Mouse (Mus musculus) lung, embryonic 14.5 days (tissue): ENCODE measurements around the gene Idh3a. TPM values are rescaled to one million over a fixed set of nuclear protein-coding genes. Genes with fewer than 3 reads are reported as not detected.

Experiments
- ATAC-seq: fragments of 200-750 bp; cut with Nextera tagmentation; 2 replicates; pipeline ENCODE4 v1.8.0; 2017; ENCODE audit warnings: mild to moderate bottlenecking, moderate TSS enrichment, moderate library complexity; ENCODE audit not compliant: insufficient read depth
- DNase-seq: peaks from one replicate; pipeline ENCODE4 v3.0.0-alpha.2; 2015
- H3K27ac ChIP-seq: fragments of 300-500 bp; sonication (generic); 2 replicates; pipeline ENCODE4 v1.5.1; 2014; ENCODE audit warnings: low read depth, mild to moderate bottlenecking, moderate library complexity
- H3K27me3 ChIP-seq: fragments of 300-500 bp; sonication (generic); 2 replicates; pipeline ENCODE4 v1.6.1; 2014; ENCODE audit warnings: low read length, control low read depth; ENCODE audit not compliant: insufficient read depth
- H3K36me3 ChIP-seq: fragments of 300-500 bp; sonication (generic); 2 replicates; pipeline ENCODE4 v1.6.1; 2014; ENCODE audit warnings: control low read depth; ENCODE audit not compliant: insufficient read depth
- H3K4me1 ChIP-seq: fragments of 300-500 bp; sonication (generic); 2 replicates; pipeline ENCODE4 v1.6.1; 2014; ENCODE audit warnings: antibody characterized with exemption, control low read depth; ENCODE audit not compliant: insufficient read depth
- H3K4me2 ChIP-seq: fragments of 300-500 bp; sonication (generic); 2 replicates; pipeline ENCODE4 v1.6.1; 2014; ENCODE audit warnings: mild to moderate bottlenecking
- H3K4me3 ChIP-seq: fragments of 300-500 bp; sonication (generic); 2 replicates; pipeline ENCODE4 v1.5.1; 2014; ENCODE audit warnings: low read depth, low read length
- H3K9ac ChIP-seq: fragments of 300-500 bp; sonication (generic); 2 replicates; pipeline ENCODE4 v1.6.1; 2014
- H3K9me3 ChIP-seq: fragments of 300-500 bp; sonication (generic); 2 replicates; pipeline ENCODE4 v1.6.1; 2016; ENCODE audit warnings: low read depth, low read length, control low read depth
- CTCF ChIP-seq: IDR thresholded peaks from 2 replicates; pipeline ENCODE4 v1.5.1; 2016; ENCODE audit warnings: antibody characterized with exemption, low read depth
- WGBS: fragments of 180-500 bp; shearing (Covaris S2); extraction: QIAGEN DNeasy Blood & Tissue Kit; methylation state at CpG from one replicate; pipeline ENCODE4 v1.1.7; 2014; 5-methylcytosine and 5-hydroxymethylcytosine counted together
- polyA plus RNA-seq: library from polyadenylated mRNA; unstranded; fragments of >200 nt; fragmentation: Nextera tagmentation; extraction: Ambion mirVana; gene quantifications from 2 replicates; pipeline ENCODE4 v1.2.1, GENCODE M21; 2014

Gene Idh3a
- polyA plus RNA-seq, 1 experiment from 2014 or later: 106 TPM

GRCm38 (mm10) chr9:54612781-54613191, 26.7 kb downstream of the Idh3a start:
- no peaks in the 10 kb centered on the region for H3K27me3 ChIP-seq
- no peak for TF ChIP-seq CTCF
- H3K4me1 ChIP-seq: no peaks in the 10 kb centered on the region
- H3K9me3 ChIP-seq: no peaks in the 10 kb centered on the region
- ATAC-seq (no peak), DNase-seq (no peak)
- 75% methylated on average over 5 of the region's 5 CpGs for WGBS
- no peak overlapping the region for H3K4me2 ChIP-seq
- H3K9ac ChIP-seq: no peak overlapping the region
- H3K4me3 ChIP-seq: no peak overlapping the region
- no peak overlapping the region for H3K27ac ChIP-seq
- H3K36me3 ChIP-seq: no peaks in the 10 kb centered on the region

- Histone ChIP-seq H3K36me3 (no peaks in the 10 kb centered on the region), H3K27me3 (no peaks in the 10 kb centered on the region), H3K9ac (no peak overlapping the region), H3K27ac (no peak overlapping the region), H3K4me2 (no peak overlapping the region), H3K4me3 (no peak overlapping the region), H3K9me3 (no peaks in the 10 kb centered on the region), H3K4me1 (no peaks in the 10 kb centered on the region)
- DNase-seq: peak; percentile 81
- peak; percentile 80 for TF ChIP-seq CTCF
- WGBS: 34% methylated on average over 13 of the region's 13 CpGs
- ATAC-seq: peak; percentile 70
These were observed 28.2 kb downstream of the Idh3a start for GRCm38 (mm10) chr9:54614182-54614850.

- Histone ChIP-seq H3K9me3 (no peaks in the 10 kb centered on the region), H3K9ac (no peak overlapping the region), H3K4me2 (no peak overlapping the region), H3K27ac (no peak overlapping the region), H3K36me3 (no peaks in the 10 kb centered on the region), H3K4me3 (no peak overlapping the region), H3K27me3 (no peaks in the 10 kb centered on the region), H3K4me1 (no peaks in the 10 kb centered on the region)
- DNase-seq (no peak), ATAC-seq (no peak)
- WGBS: 90% methylated on average over 5 of the region's 5 CpGs
- TF ChIP-seq CTCF: no peak
These were observed 41.1 kb downstream of the Idh3a start for GRCm38 (mm10) chr9:54627240-54627639.

- H3K36me3 ChIP-seq: no peaks in the 10 kb centered on the region
- ATAC-seq: no peak
- DNase-seq: peak; percentile 11
- H3K4me3 ChIP-seq: no peak overlapping the region
- no peak overlapping the region for H3K27ac ChIP-seq
- H3K27me3 ChIP-seq: no peaks in the 10 kb centered on the region
- H3K4me2 ChIP-seq: no peak overlapping the region
- no peaks in the 10 kb centered on the region for H3K4me1 ChIP-seq
- H3K9ac ChIP-seq: no peak overlapping the region
- 86% methylated on average over 4 of the region's 4 CpGs for WGBS
- H3K9me3 ChIP-seq: no peaks in the 10 kb centered on the region
- TF ChIP-seq CTCF: no peak
These were observed 42.6 kb downstream of the Idh3a start for GRCm38 (mm10) chr9:54628752-54629151.

- no peak for TF ChIP-seq CTCF
- H3K4me2 ChIP-seq: no peak overlapping the region
- no peak overlapping the region for H3K9ac ChIP-seq
- no peak for ATAC-seq
- H3K4me3 ChIP-seq: no peak overlapping the region
- 81% methylated on average over 5 of the region's 5 CpGs for WGBS
- H3K36me3 ChIP-seq: no peaks in the 10 kb centered on the region
- H3K9me3 ChIP-seq: no peaks in the 10 kb centered on the region
- no peak overlapping the region for H3K27ac ChIP-seq
- DNase-seq: no peak
- no peaks in the 10 kb centered on the region for H3K4me1 ChIP-seq
- H3K27me3 ChIP-seq: no peaks in the 10 kb centered on the region
These were observed 43.6 kb downstream of the Idh3a start for GRCm38 (mm10) chr9:54629613-54630261.

GRCm38 (mm10) chr9:54630905-54631304, 44.8 kb downstream of the Idh3a start:
- 0 out of 2 replicates have a peak, but pooled peaks have one; percentile 18 for TF ChIP-seq CTCF
- Histone ChIP-seq H3K9me3 (no peaks in the 10 kb centered on the region), H3K27ac (no peak overlapping the region), H3K4me2 (no peak overlapping the region), H3K27me3 (no peaks in the 10 kb centered on the region), H3K9ac (no peak overlapping the region), H3K4me1 (no peaks in the 10 kb centered on the region), H3K4me3 (no peak overlapping the region), H3K36me3 (no peaks in the 10 kb centered on the region)
- ATAC-seq (no peak), DNase-seq (no peak)

GRCm38 (mm10) chr9:54633401-54633800, 47.3 kb downstream of the Idh3a start:
- no peak overlapping the region for H3K9ac ChIP-seq
- DNase-seq: peak; percentile 7
- 65% methylated on average over 2 of the region's 2 CpGs for WGBS
- H3K27ac ChIP-seq: no peak overlapping the region
- no peaks in the 10 kb centered on the region for H3K36me3 ChIP-seq
- H3K4me2 ChIP-seq: no peak overlapping the region
- H3K9me3 ChIP-seq: no peaks in the 10 kb centered on the region
- ATAC-seq: no peak
- H3K4me1 ChIP-seq: no peaks in the 10 kb centered on the region
- TF ChIP-seq CTCF: no peak
- H3K27me3 ChIP-seq: no peaks in the 10 kb centered on the region
- H3K4me3 ChIP-seq: no peak overlapping the region
